Comparison of ENCODE assay signal across 10 mouse cellular contexts in genomic region chr4:114712005-114712665, GRCm38 (mm10).
A peak's percentile ranks its signal among the peaks of the same experiment; 100 is the strongest.
DNase-seq lines count a peak whose midpoint lies in the region; ATAC-seq and TF ChIP-seq lines count a peak whose summit lies in the region.
"Had no signal": no experiment of that assay in that cellular context is flagged by ENCODE, and none has a peak within 500 bp of the region (broad histone marks: within the 10 kb centered on the region; RNA-seq: fewer than 3 reads in every experiment).

No protein-coding gene starts in this region.

- H3K4me3 ChIP-seq in hindbrain, embryonic 11.5 days (ENCODE audit: low read depth, low read length): no peak overlapping the region
- H3K4me3 ChIP-seq in hindbrain, embryonic 10.5 days: no peak overlapping the region
- H3K4me3 ChIP-seq in midbrain, postnatal 0 days (ENCODE audit: low read depth, low read length): no peak overlapping the region
- H3K4me3 ChIP-seq in midbrain, embryonic 13.5 days (replicated peaks): no peak overlapping the region
- H3K4me3 ChIP-seq in kidney, embryonic 15.5 days (replicated peaks): no peak overlapping the region
- H3K4me3 ChIP-seq: gastrocnemius, adult 2 months had no signal

- H3K9ac ChIP-seq in hindbrain, embryonic 11.5 days (ENCODE audit: low read depth, low read length): no peak overlapping the region
- H3K9ac ChIP-seq in midbrain, postnatal 0 days (replicated peaks; ENCODE audit: low read length, poor library complexity, severe bottlenecking): no peak overlapping the region
- no peak overlapping the region for H3K9ac ChIP-seq in midbrain, embryonic 13.5 days (replicated peaks)
- H3K9ac ChIP-seq in kidney, embryonic 15.5 days: no peak overlapping the region
- H3K9ac ChIP-seq: liver, embryonic 14.5 days had no signal

- H3K27ac ChIP-seq in hindbrain, embryonic 11.5 days (ENCODE audit: low read depth, low read length): no peak overlapping the region
- H3K27ac ChIP-seq in hindbrain, embryonic 10.5 days: no peak overlapping the region
- H3K27ac ChIP-seq in midbrain, postnatal 0 days (ENCODE audit: low read depth, low read length): no peak overlapping the region
- H3K27ac ChIP-seq in midbrain, embryonic 13.5 days: no peak overlapping the region
- H3K27ac ChIP-seq in kidney, embryonic 15.5 days: peak overlapping the region; percentile 55
- H3K27ac ChIP-seq: gastrocnemius, adult 2 months; liver, embryonic 14.5 days had no signal

- no peaks in the 10 kb centered on the region for H3K36me3 ChIP-seq in hindbrain, embryonic 11.5 days (ENCODE audit: control insufficient read depth, insufficient read depth, low read length)
- H3K36me3 ChIP-seq in hindbrain, embryonic 10.5 days: no peaks in the 10 kb centered on the region
- H3K36me3 ChIP-seq in midbrain, postnatal 0 days (ENCODE audit: insufficient read depth, low read length): no peaks in the 10 kb centered on the region
- H3K36me3 ChIP-seq in midbrain, embryonic 13.5 days: no peaks in the 10 kb centered on the region
- H3K36me3 ChIP-seq in kidney, embryonic 15.5 days: no peaks in the 10 kb centered on the region

- H3K4me1 ChIP-seq in hindbrain, embryonic 11.5 days (replicated peaks; ENCODE audit: control insufficient read depth, insufficient read depth, low read length): no peaks in the 10 kb centered on the region
- H3K4me1 ChIP-seq in hindbrain, embryonic 10.5 days (replicated peaks): peaks cover 17% of the 10 kb centered on the region; the same call in 1 of the 2 replicates
- no peaks in the 10 kb centered on the region for H3K4me1 ChIP-seq in midbrain, postnatal 0 days (ENCODE audit: insufficient read depth, low read length)
- H3K4me1 ChIP-seq in midbrain, embryonic 13.5 days (replicated peaks): no peaks in the 10 kb centered on the region
- H3K4me1 ChIP-seq in kidney, embryonic 15.5 days: peaks cover 25% of the 10 kb centered on the region

- 39% methylated on average over 7 of the region's 7 CpGs for WGBS in hindbrain, embryonic 11.5 days
- WGBS in hindbrain, embryonic 10.5 days: 61% methylated on average over 7 of the region's 7 CpGs
- 62% methylated on average over 7 of the region's 7 CpGs for WGBS in midbrain, postnatal 0 days
- WGBS in midbrain, embryonic 13.5 days: 58% methylated on average over 7 of the region's 7 CpGs
- 16% methylated on average over 7 of the region's 7 CpGs for WGBS in kidney, embryonic 15.5 days

- H3K27me3 ChIP-seq in hindbrain, embryonic 11.5 days (ENCODE audit: control insufficient read depth, insufficient read depth, low read length): no peaks in the 10 kb centered on the region
- peaks cover 11% of the 10 kb centered on the region for H3K27me3 ChIP-seq in hindbrain, embryonic 10.5 days (ENCODE audit: insufficient read depth, poor library complexity, severe bottlenecking)
- no peaks in the 10 kb centered on the region for H3K27me3 ChIP-seq in midbrain, postnatal 0 days (ENCODE audit: insufficient read depth, low read length)
- H3K27me3 ChIP-seq in midbrain, embryonic 13.5 days: no peaks in the 10 kb centered on the region
- peaks cover 30% of the 10 kb centered on the region for H3K27me3 ChIP-seq in kidney, embryonic 15.5 days

- peak; percentile 72 for ATAC-seq in hindbrain, embryonic 11.5 days (ENCODE audit: low FRiP score)
- no peak for ATAC-seq in midbrain, postnatal 0 days (ENCODE audit: low FRiP score)
- ATAC-seq in midbrain, embryonic 13.5 days: no peak
- ATAC-seq in kidney, embryonic 15.5 days (replicated peaks; ENCODE audit: low FRiP score): peak; percentile 90

- DNase-seq in hindbrain, embryonic 11.5 days (ENCODE audit: low spot score): no peak
- no peak for DNase-seq in hindbrain, embryonic 10.5 days (ENCODE audit: low spot score)
- DNase-seq in midbrain, postnatal 0 days (ENCODE audit: low spot score): peak; percentile 10
- no peak for DNase-seq in heart, adult 9 months (ENCODE audit: low spot score in 2 of 2)
- no peak for DNase-seq in thymus, postnatal 25 days
- DNase-seq: gastrocnemius, adult 2 months had no signal

- TF ChIP-seq CTCF in midbrain, postnatal 0 days (IDR thresholded peaks at IDR 0.05): peak; percentile 18; the same call in 1 of the 2 replicates

- H3K4me2 ChIP-seq in hindbrain, embryonic 11.5 days (replicated peaks; ENCODE audit: low read depth, low read length): no peak overlapping the region
- H3K4me2 ChIP-seq in midbrain, postnatal 0 days (ENCODE audit: low read depth, low read length, poor library complexity, severe bottlenecking): no peak overlapping the region
- no peak overlapping the region for H3K4me2 ChIP-seq in midbrain, embryonic 13.5 days (replicated peaks)
- H3K4me2 ChIP-seq in kidney, embryonic 15.5 days: no peak overlapping the region
- H3K4me2 ChIP-seq: heart, embryonic 11.5 days had no signal

- no peaks in the 10 kb centered on the region for H3K9me3 ChIP-seq in hindbrain, embryonic 11.5 days (ENCODE audit: control insufficient read depth, low read length)
- no peaks in the 10 kb centered on the region for H3K9me3 ChIP-seq in hindbrain, embryonic 10.5 days
- no peaks in the 10 kb centered on the region for H3K9me3 ChIP-seq in midbrain, postnatal 0 days (ENCODE audit: low read length)
- H3K9me3 ChIP-seq in midbrain, embryonic 13.5 days: no peaks in the 10 kb centered on the region
- no peaks in the 10 kb centered on the region for H3K9me3 ChIP-seq in kidney, embryonic 15.5 days (replicated peaks)

Comparison
In these comparisons a context has a peak if more than half of its experiments do, and no peak if none do; other contexts are left out.
1. ATAC-seq: peak in hindbrain, embryonic 11.5 days (single experiment) and kidney, embryonic 15.5 days (single experiment); none in midbrain, postnatal 0 days (single experiment) and midbrain, embryonic 13.5 days (single experiment).